Mouse (Mus musculus) liver, embryonic 12.5 days (tissue): ENCODE results near the gene Gli1. TPM values are rescaled to one million over a fixed set of nuclear protein-coding genes. Genes with fewer than 3 reads are reported as not detected.

Source experiments
- ATAC-seq: fragments of 200-750 bp; cut with Nextera tagmentation; 2 replicates; pipeline ENCODE4 v1.8.0; 2017; ENCODE audit warnings: moderate number of reproducible peaks, mild to moderate bottlenecking, moderate library complexity
- H3K27ac ChIP-seq: fragments of 300-500 bp; sonication (generic); 2 replicates; pipeline ENCODE4 v1.5.1; 2016; ENCODE audit warnings: mild to moderate bottlenecking
- H3K27me3 ChIP-seq: fragments of 300-500 bp; sonication (generic); replicated peaks from 2 replicates; pipeline ENCODE4 v1.6.1; 2016; ENCODE audit warnings: mild to moderate bottlenecking, moderate library complexity
- H3K36me3 ChIP-seq: fragments of 300-500 bp; sonication (generic); 2 replicates; pipeline ENCODE4 v1.6.1; 2016; ENCODE audit warnings: mild to moderate bottlenecking, moderate library complexity
- H3K4me1 ChIP-seq: fragments of 300-500 bp; sonication (generic); 2 replicates; pipeline ENCODE4 v1.6.1; 2016
- H3K4me2 ChIP-seq: fragments of 300-500 bp; sonication (generic); 2 replicates; pipeline ENCODE4 v1.6.1; 2016; ENCODE audit warnings: mild to moderate bottlenecking, moderate library complexity
- H3K4me3 ChIP-seq: fragments of 300-500 bp; sonication (generic); 2 replicates; pipeline ENCODE4 v1.5.1; 2016; ENCODE audit warnings: mild to moderate bottlenecking, moderate library complexity
- H3K9ac ChIP-seq: fragments of 300-500 bp; sonication (generic); 2 replicates; pipeline ENCODE4 v1.6.1; 2016; ENCODE audit warnings: mild to moderate bottlenecking, moderate library complexity
- H3K9me3 ChIP-seq: fragments of 300-500 bp; sonication (generic); replicated peaks from 2 replicates; pipeline ENCODE4 v1.6.1; 2016; ENCODE audit warnings: mild to moderate bottlenecking, moderate library complexity
- WGBS: fragments of 180-500 bp; shearing (Covaris S2); methylation state at CpG from one replicate; pipeline ENCODE4 v1.1.7; 2016; ENCODE audit not compliant: insufficient replicate concordance; 5-methylcytosine and 5-hydroxymethylcytosine counted together
- polyA plus RNA-seq: library from polyadenylated mRNA; unstranded; fragments of >200 nt; fragmentation: Nextera tagmentation; extraction: Ambion mirVana; gene quantifications from 2 replicates; pipeline ENCODE4 v1.2.1, GENCODE M21; 2016

Gli1 gene
- polyA plus RNA-seq, 1 experiment from 2014 or later = 1.1 TPM

GRCm38 (mm10) chr10:127295986-127296794 is 45.6 kb downstream of the Gli1 start:
- Histone ChIP-seq H3K36me3 (peaks cover 92% of the 10 kb centered on the region), H3K4me1 (peaks cover 40% of the 10 kb centered on the region), H3K27ac (0 out of 2 replicates have a peak overlapping the region, but pooled peaks have one; percentile 37), H3K9me3 (no peaks in the 10 kb centered on the region), H3K4me3 (no peak overlapping the region), H3K9ac (no peak overlapping the region), H3K4me2 (no peak overlapping the region), H3K27me3 (no peaks in the 10 kb centered on the region)
- WGBS = 86% methylated on average over 24 of the region's 24 CpGs
- no peak for ATAC-seq

- 88% methylated on average over 10 of the region's 10 CpGs for WGBS
- Histone ChIP-seq H3K27me3 (no peaks in the 10 kb centered on the region), H3K9me3 (no peaks in the 10 kb centered on the region), H3K9ac (no peak overlapping the region), H3K4me1 (peaks cover 40% of the 10 kb centered on the region), H3K4me2 (no peak overlapping the region), H3K27ac (0 out of 2 replicates have a peak overlapping the region, but pooled peaks have one; percentile 37), H3K36me3 (peaks cover 80% of the 10 kb centered on the region), H3K4me3 (no peak overlapping the region)
- ATAC-seq = no peak
These were observed 46.8 kb downstream of the Gli1 start for GRCm38 (mm10) chr10:127294895-127295510.

- Histone ChIP-seq H3K27ac (peak overlapping the region; percentile 98), H3K4me3 (peak overlapping the region; percentile 80; the same call in 1 of the 2 replicates)
These were observed 48.1 kb downstream of the Gli1 start for GRCm38 (mm10) chr10:127293590-127294113.

GRCm38 (mm10) chr10:127292987-127293538 is 48.7 kb downstream of the Gli1 start:
- Histone ChIP-seq H3K9ac (peak overlapping the region; percentile 87), H3K36me3 (peaks cover 61% of the 10 kb centered on the region), H3K27ac (peak overlapping the region; percentile 98), H3K4me3 (peak overlapping the region; percentile 80), H3K27me3 (no peaks in the 10 kb centered on the region), H3K4me2 (peak overlapping the region; percentile 95), H3K9me3 (no peaks in the 10 kb centered on the region), H3K4me1 (peaks cover 50% of the 10 kb centered on the region)
- ATAC-seq = no peak
- 77% methylated on average over 6 of the region's 6 CpGs for WGBS

More at GRCm38 (mm10) chr10:127293590-127294113, 48.1 kb downstream of the Gli1 start:
- H3K27me3 ChIP-seq = no peaks in the 10 kb centered on the region
- peak overlapping the region; percentile 87 for H3K9ac ChIP-seq
- peaks cover 67% of the 10 kb centered on the region for H3K36me3 ChIP-seq
- H3K4me1 ChIP-seq = peaks cover 49% of the 10 kb centered on the region
- peak overlapping the region; percentile 95 for H3K4me2 ChIP-seq
- ATAC-seq = no peak
- no peaks in the 10 kb centered on the region for H3K9me3 ChIP-seq
- WGBS = 79% methylated on average over 3 of the region's 3 CpGs

GRCm38 (mm10) chr10:127291881-127292638 is 49.7 kb downstream of the Gli1 start:
- H3K4me3 ChIP-seq = peak overlapping the region; percentile 80
- WGBS = 2% methylated on average over 5 of the region's 5 CpGs
- H3K36me3 ChIP-seq = peaks cover 57% of the 10 kb centered on the region
- no peaks in the 10 kb centered on the region for H3K27me3 ChIP-seq
- H3K9me3 ChIP-seq = no peaks in the 10 kb centered on the region
- peak; percentile 66 for ATAC-seq
- H3K4me2 ChIP-seq = peak overlapping the region; percentile 95
- H3K4me1 ChIP-seq = peaks cover 60% of the 10 kb centered on the region
- peak overlapping the region; percentile 98 for H3K27ac ChIP-seq
- peak overlapping the region; percentile 87 for H3K9ac ChIP-seq

- Histone ChIP-seq H3K4me3 (peak overlapping the region; percentile 80), H3K36me3 (peaks cover 57% of the 10 kb centered on the region), H3K9ac (peak overlapping the region; percentile 87), H3K27me3 (no peaks in the 10 kb centered on the region), H3K4me1 (peaks cover 64% of the 10 kb centered on the region), H3K9me3 (no peaks in the 10 kb centered on the region), H3K27ac (peak overlapping the region; percentile 98), H3K4me2 (peak overlapping the region; percentile 95)
- 2% methylated on average over 19 of the region's 19 CpGs for WGBS
- peak; percentile 38 for ATAC-seq
These were observed 50.6 kb downstream of the Gli1 start for GRCm38 (mm10) chr10:127290930-127291880.

- Histone ChIP-seq H3K9ac (peak overlapping the region; percentile 87), H3K4me3 (peak overlapping the region; percentile 80), H3K4me1 (peaks cover 71% of the 10 kb centered on the region), H3K27me3 (no peaks in the 10 kb centered on the region), H3K4me2 (peak overlapping the region; percentile 95), H3K36me3 (peaks cover 57% of the 10 kb centered on the region), H3K27ac (peak overlapping the region; percentile 98), H3K9me3 (no peaks in the 10 kb centered on the region)
- ATAC-seq = peak; percentile 82
- under 1% methylated on average over 43 of the region's 47 CpGs for WGBS
These were observed 51.4 kb downstream of the Gli1 start for GRCm38 (mm10) chr10:127290307-127290929.

GRCm38 (mm10) chr10:127289573-127290191 is 52.1 kb downstream of the Gli1 start:
- Histone ChIP-seq H3K36me3 (peaks cover 57% of the 10 kb centered on the region), H3K27me3 (no peaks in the 10 kb centered on the region), H3K4me1 (peaks cover 76% of the 10 kb centered on the region)

GRCm38 (mm10) chr10:127288800-127289572 is 52.8 kb downstream of the Gli1 start, which contains the start of gene Mbd6:
TSS of gene Mbd6 (minus strand) at chr10:127289018.
- Histone ChIP-seq H3K4me3 (peak within 1 kb of the TSS; percentile 80), H3K4me1 (peaks cover 70% of the 10 kb centered on the region), H3K9ac (peak within 1 kb of the TSS; percentile 87), H3K27me3 (no peaks in the 10 kb centered on the region), H3K27ac (peak within 1 kb of the TSS; percentile 98), H3K9me3 (no peaks in the 10 kb centered on the region), H3K4me2 (peak within 1 kb of the TSS; percentile 95), H3K36me3 (peaks cover 57% of the 10 kb centered on the region)
- under 1% methylated on average over 41 of the region's 65 CpGs for WGBS
- ATAC-seq = peak; percentile 55

More at GRCm38 (mm10) chr10:127289573-127290191, 52.1 kb downstream of the Gli1 start:
- peak overlapping the region; percentile 98 for H3K27ac ChIP-seq
- under 1% methylated on average over 15 of the region's 15 CpGs for WGBS
- peak overlapping the region; percentile 80 for H3K4me3 ChIP-seq
- H3K9ac ChIP-seq = peak overlapping the region; percentile 87
- peak; percentile 36 for ATAC-seq
- peak overlapping the region; percentile 95 for H3K4me2 ChIP-seq
- no peaks in the 10 kb centered on the region for H3K9me3 ChIP-seq
